Mouse (Mus musculus) ES-Bruce4 (cell line): ENCODE results near the gene Gm2696.
A peak's percentile ranks its signal among the peaks of the same experiment; 100 is the strongest.

Experiments used
- CTCF ChIP-seq: IDR thresholded peaks from one replicate; pipeline ENCODE4 v1.8.1; 2011; ENCODE audit warnings: low read depth, low read length
- POLR2A ChIP-seq: IDR thresholded peaks from one replicate; pipeline ENCODE4 v1.8.1; 2011; ENCODE audit warnings: low read length; ENCODE audit not compliant: insufficient read depth

GRCm38 (mm10) chr10:77815514-77815913, 1.0 kb downstream of the Gm2696 start:
- TF ChIP-seq CTCF (peak; percentile 51), POLR2A (no peak)
